Mouse (Mus musculus) kidney, embryonic 14.5 days (tissue): ENCODE results near the gene Hoxa4. TPM values are rescaled to one million over a fixed set of nuclear protein-coding genes. Genes with fewer than 3 reads are reported as not detected.

Source experiments
- ATAC-seq: fragments of 200-750 bp; cut with Nextera tagmentation; 2 replicates; pipeline ENCODE4 v1.8.0; 2017; ENCODE audit warnings: moderate number of reproducible peaks, mild to moderate bottlenecking, moderate TSS enrichment, moderate library complexity; ENCODE audit not compliant: low FRiP score, low TSS enrichment
- H3K27ac ChIP-seq: fragments of 300-500 bp; sonication (generic); 2 replicates; pipeline ENCODE4 v1.5.1; 2014; ENCODE audit warnings: low read depth, mild to moderate bottlenecking, low read length, moderate library complexity, mixed read lengths
- H3K27me3 ChIP-seq: fragments of 300-500 bp; sonication (generic); 2 replicates; pipeline ENCODE4 v1.6.1; 2014; ENCODE audit warnings: mild to moderate bottlenecking, low read length; ENCODE audit not compliant: control insufficient read depth, insufficient read depth
- H3K36me3 ChIP-seq: fragments of 300-500 bp; sonication (generic); 2 replicates; pipeline ENCODE4 v1.6.1; 2014; ENCODE audit warnings: low read length, mixed read lengths; ENCODE audit not compliant: control insufficient read depth, insufficient read depth
- H3K4me1 ChIP-seq: fragments of 300-500 bp; sonication (generic); 2 replicates; pipeline ENCODE4 v1.6.1; 2014; ENCODE audit warnings: low read length, mixed read lengths; ENCODE audit not compliant: control insufficient read depth, insufficient read depth
- H3K4me2 ChIP-seq: fragments of 300-500 bp; sonication (generic); replicated peaks from 2 replicates; pipeline ENCODE4 v1.6.1; 2014; ENCODE audit warnings: low read depth, mild to moderate bottlenecking, low read length
- H3K4me3 ChIP-seq: fragments of 300-500 bp; sonication (generic); 2 replicates; pipeline ENCODE4 v1.5.1; 2014; ENCODE audit warnings: mild to moderate bottlenecking, low read length
- H3K9ac ChIP-seq: fragments of 300-500 bp; sonication (generic); 2 replicates; pipeline ENCODE4 v1.6.1; 2014; ENCODE audit warnings: low read depth, mild to moderate bottlenecking, low read length, moderate library complexity
- H3K9me3 ChIP-seq: fragments of 300-500 bp; sonication (generic); 2 replicates; pipeline ENCODE4 v1.6.1; 2016; ENCODE audit warnings: low read length; ENCODE audit not compliant: control insufficient read depth
- WGBS: fragments of 180-500 bp; shearing (Covaris S2); extraction: QIAGEN DNeasy Blood & Tissue Kit; methylation state at CpG from one replicate; pipeline ENCODE4 v1.1.7; 2014; 5-methylcytosine and 5-hydroxymethylcytosine counted together
- polyA plus RNA-seq: library from polyadenylated mRNA; unstranded; fragments of >200 nt; fragmentation: Nextera tagmentation; extraction: Ambion mirVana; gene quantifications from 2 replicates; pipeline ENCODE4 v1.2.1, GENCODE M21; 2014

The Hoxa4 gene
- polyA plus RNA-seq, 1 experiment from 2014 or later, result 3.1 TPM

GRCm38 (mm10) chr6:52165441-52166370 lies 25.8 kb downstream of the Hoxa4 start:
- Histone ChIP-seq H3K4me3 (peak overlapping the region; percentile 38; the same call in 1 of the 2 replicates), H3K9me3 (no peaks in the 10 kb centered on the region), H3K9ac (peak overlapping the region; percentile 59), H3K36me3 (peaks cover 10% of the 10 kb centered on the region; the same call in 1 of the 2 replicates), H3K4me1 (peaks cover 85% of the 10 kb centered on the region), H3K27ac (peak overlapping the region; percentile 88), H3K27me3 (no peaks in the 10 kb centered on the region; the same call in 1 of the 2 replicates), H3K4me2 (peak overlapping the region; percentile 76)
- ATAC-seq, result no peak
- 5% methylated on average over 28 of the region's 28 CpGs for WGBS

- H3K36me3 ChIP-seq, result peaks cover 2% of the 10 kb centered on the region; the same call in 1 of the 2 replicates
- 0 out of 2 replicates have a peak, but pooled peaks have one; percentile 15 for ATAC-seq
- H3K27me3 ChIP-seq, result no peaks in the 10 kb centered on the region; the same call in 1 of the 2 replicates
- under 1% methylated on average over 25 of the region's 25 CpGs for WGBS
- peaks cover 85% of the 10 kb centered on the region for H3K4me1 ChIP-seq
- peak within 1 kb of the TSS; percentile 76 for H3K4me2 ChIP-seq
- H3K9ac ChIP-seq, result peak within 1 kb of the TSS; percentile 72
- H3K9me3 ChIP-seq, result no peaks in the 10 kb centered on the region
- peak within 1 kb of the TSS; percentile 38 for H3K4me3 ChIP-seq
- H3K27ac ChIP-seq, result peak within 1 kb of the TSS; percentile 88
These were observed 26.7 kb downstream of the Hoxa4 start, which contains the start of gene Hoxa2 for GRCm38 (mm10) chr6:52164626-52165440. Gene Hoxa2, minus strand, starts transcription at chr6:52164831.

GRCm38 (mm10) chr6:52164051-52164625 lies 27.4 kb downstream of the Hoxa4 start:
- no peaks in the 10 kb centered on the region; the same call in 1 of the 2 replicates for H3K27me3 ChIP-seq
- peak overlapping the region; percentile 72 for H3K9ac ChIP-seq
- peak overlapping the region; percentile 38 for H3K4me3 ChIP-seq
- peak overlapping the region; percentile 88 for H3K27ac ChIP-seq
- H3K4me2 ChIP-seq, result peak overlapping the region; percentile 76
- no peaks in the 10 kb centered on the region for H3K9me3 ChIP-seq
- peaks cover 87% of the 10 kb centered on the region for H3K4me1 ChIP-seq
- WGBS, result under 1% methylated on average over 38 of the region's 39 CpGs
- no peaks in the 10 kb centered on the region for H3K36me3 ChIP-seq
- no peak for ATAC-seq

- peaks cover 86% of the 10 kb centered on the region for H3K4me1 ChIP-seq
- H3K4me2 ChIP-seq, result peak overlapping the region; percentile 76
- WGBS, result 11% methylated on average over 17 of the region's 17 CpGs
- no peaks in the 10 kb centered on the region for H3K36me3 ChIP-seq
- no peak for ATAC-seq
- no peaks in the 10 kb centered on the region for H3K9me3 ChIP-seq
- H3K27ac ChIP-seq, result peak overlapping the region; percentile 88
- peak overlapping the region; percentile 72 for H3K9ac ChIP-seq
- H3K27me3 ChIP-seq, result no peaks in the 10 kb centered on the region; the same call in 1 of the 2 replicates
- H3K4me3 ChIP-seq, result peak overlapping the region; percentile 38
These were observed 28.1 kb downstream of the Hoxa4 start for GRCm38 (mm10) chr6:52163366-52164031.

- Histone ChIP-seq H3K4me3 (peak overlapping the region; percentile 38), H3K27me3 (no peaks in the 10 kb centered on the region; the same call in 1 of the 2 replicates), H3K36me3 (no peaks in the 10 kb centered on the region), H3K27ac (peak overlapping the region; percentile 88; the same call in 1 of the 2 replicates), H3K4me1 (peaks cover 79% of the 10 kb centered on the region), H3K9me3 (no peaks in the 10 kb centered on the region), H3K4me2 (peak overlapping the region; percentile 76), H3K9ac (peak overlapping the region; percentile 72; the same call in 1 of the 2 replicates)
- WGBS, result 26% methylated on average over 14 of the region's 14 CpGs
- no peak for ATAC-seq
These were observed 28.8 kb downstream of the Hoxa4 start for GRCm38 (mm10) chr6:52162611-52163365.

- Histone ChIP-seq H3K9me3 (no peaks in the 10 kb centered on the region), H3K27ac (no peak overlapping the region), H3K27me3 (peaks cover 4% of the 10 kb centered on the region; the same call in 1 of the 2 replicates), H3K36me3 (no peaks in the 10 kb centered on the region), H3K4me2 (no peak overlapping the region; the same call in 1 of the 2 replicates), H3K9ac (no peak overlapping the region), H3K4me1 (peaks cover 71% of the 10 kb centered on the region), H3K4me3 (no peak overlapping the region)
- no peak for ATAC-seq
- WGBS, result 25% methylated on average over 1 of the region's 1 CpGs
These were observed 29.5 kb downstream of the Hoxa4 start for GRCm38 (mm10) chr6:52162093-52162380.

GRCm38 (mm10) chr6:52161336-52162092 lies 30.0 kb downstream of the Hoxa4 start:
- H3K9ac ChIP-seq, result 0 out of 2 replicates have a peak overlapping the region, but pooled peaks have one; percentile 40
- H3K27me3 ChIP-seq, result peaks cover 8% of the 10 kb centered on the region
- H3K4me2 ChIP-seq, result peak overlapping the region; percentile 82
- no peaks in the 10 kb centered on the region for H3K9me3 ChIP-seq
- no peaks in the 10 kb centered on the region for H3K36me3 ChIP-seq
- H3K27ac ChIP-seq, result peak overlapping the region; percentile 94
- 7% methylated on average over 8 of the region's 8 CpGs for WGBS
- H3K4me3 ChIP-seq, result peak overlapping the region; percentile 66; the same call in 1 of the 2 replicates
- H3K4me1 ChIP-seq, result peaks cover 66% of the 10 kb centered on the region
- no peak for ATAC-seq
